Mouse (Mus musculus) ES-E14 (cell line): ENCODE measurements around the gene Grin2d.

ENCODE experiments used
- ZC3H11A ChIP-seq: IDR thresholded peaks from 2 replicates; pipeline ENCODE4 v1.6.1; 2012; ENCODE audit warnings: low read depth, mild to moderate bottlenecking, inconsistent platforms, low read length, borderline replicate concordance
- ZNF384 ChIP-seq: IDR thresholded peaks from 2 replicates; pipeline ENCODE4 v1.6.1; 2012; ENCODE audit warnings: low read depth, low read length, inconsistent platforms

DNA sequence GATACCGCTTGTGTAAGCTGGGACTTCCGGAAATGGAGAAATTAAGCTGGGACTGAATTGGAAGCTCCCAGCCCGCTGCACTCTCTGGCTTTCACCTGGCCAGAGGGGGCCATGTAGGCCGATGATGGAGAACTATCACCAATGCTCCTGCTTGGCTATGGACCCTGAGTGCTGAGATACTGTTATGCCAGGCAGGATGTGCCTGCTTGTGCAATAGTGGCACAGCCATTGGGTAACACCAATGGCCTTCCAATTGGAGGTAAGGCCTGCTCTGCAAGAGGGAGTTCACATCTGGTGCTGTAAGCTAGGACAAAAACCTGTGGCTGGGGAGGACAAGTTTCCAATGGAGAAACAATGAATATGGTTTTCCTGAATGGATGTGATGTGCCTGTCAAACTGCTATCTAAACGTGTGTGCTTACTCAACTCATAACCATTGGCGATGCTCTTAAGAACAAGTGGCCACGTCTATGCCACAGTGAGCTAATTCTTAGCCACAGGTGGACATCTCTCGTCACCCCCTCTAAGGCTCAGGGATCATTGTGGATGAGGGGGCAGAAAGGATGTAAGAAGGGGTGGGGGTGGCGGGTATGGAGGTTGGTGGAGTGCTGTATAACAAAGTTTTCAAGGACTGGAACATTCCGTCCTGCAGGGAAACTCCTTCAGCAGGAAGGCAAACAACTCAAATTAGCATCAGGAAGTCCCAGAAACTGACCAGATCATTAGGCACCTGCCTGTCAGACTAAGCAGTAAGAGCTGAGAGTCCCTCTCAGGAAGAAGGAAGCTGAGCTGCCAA lies 35.0 kb downstream of the Grin2d start:
- TF ChIP-seq ZC3H11A (no peak), ZNF384 (no peak)
